Mouse (Mus musculus) embryonic stem cell, embryonic (primary cell): Measurements from ENCODE around the gene Arhgap30.

Experiments used
- CTCF ChIA-PET, 4 experiments: fragments of 300-600 bp in 2 of 4; fragments of 350-600 bp in 2 of 4; sonication (Branson Sonifier 250); formaldehyde crosslinking; loops; one replicate each; lab custom pipeline; 2022; ENCODE audit warnings: inconsistent platforms in 2 of 4; lab: Charles Lee
- POLR2A ChIA-PET, 4 experiments: fragments of 300-600 bp in 2 of 4; fragments of 350-600 bp in 2 of 4; sonication (Branson Sonifier 250); formaldehyde crosslinking; loops; one replicate each; lab custom pipeline; 2022; ENCODE audit warnings: antibody characterized with exemption in 4 of 4, inconsistent platforms in 1 of 4; lab: Charles Lee

Gene Arhgap30

DNA sequence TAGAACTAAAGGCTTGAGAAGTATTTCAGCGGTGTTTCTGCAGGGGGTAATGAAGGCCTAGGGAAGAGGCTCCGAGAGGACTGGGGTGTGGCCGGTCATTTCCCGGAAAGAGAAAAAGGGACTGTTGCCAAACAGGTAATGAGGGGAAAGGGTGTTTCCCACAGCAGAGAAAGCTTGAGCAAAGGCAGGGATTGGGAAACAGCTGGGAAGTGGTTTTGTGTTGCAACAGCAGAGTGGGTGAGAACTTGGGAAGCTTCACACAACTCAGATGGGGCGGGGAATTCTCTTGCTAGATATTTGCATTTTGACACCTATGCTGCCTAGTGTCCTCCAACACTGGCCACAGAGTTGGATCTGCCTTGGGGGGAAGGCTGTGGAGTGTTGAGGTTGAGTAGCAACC, 64.2 kb downstream of the Arhgap30 start:
- CTCF ChIA-PET: no interaction called here
- POLR2A ChIA-PET: interaction anchor here in 2 of 4 experiments (0.9 to 2.4 kb wide), 4 partner anchors 10 to 49 kb away, joined by 3 to 7 read pairs (median 5); partner anchors contain the start of gene F11r (in 1 of the 2)

DNA sequence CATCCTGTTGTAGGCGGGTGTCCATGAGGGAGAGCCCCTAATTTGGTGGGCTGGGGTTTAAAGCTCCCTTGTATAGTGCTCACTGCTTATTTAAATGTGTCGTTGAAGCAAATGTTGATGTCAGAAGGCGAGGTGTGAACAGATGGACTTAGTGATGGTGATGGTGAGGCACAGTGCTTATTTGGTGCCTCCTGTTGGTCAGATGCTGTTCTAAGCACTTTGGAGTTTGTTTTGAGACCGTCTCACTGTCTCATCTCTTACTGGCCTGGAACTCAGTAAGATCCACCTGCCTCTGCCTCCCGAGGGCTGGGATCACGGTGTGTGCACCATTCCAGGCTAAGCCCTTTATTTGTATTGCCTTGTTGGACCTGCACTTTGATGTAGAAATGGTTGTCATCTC, 66.2 kb downstream of the Arhgap30 start:
- ChIA-PET POLR2A (no interaction called here), CTCF (no interaction called here)

DNA sequence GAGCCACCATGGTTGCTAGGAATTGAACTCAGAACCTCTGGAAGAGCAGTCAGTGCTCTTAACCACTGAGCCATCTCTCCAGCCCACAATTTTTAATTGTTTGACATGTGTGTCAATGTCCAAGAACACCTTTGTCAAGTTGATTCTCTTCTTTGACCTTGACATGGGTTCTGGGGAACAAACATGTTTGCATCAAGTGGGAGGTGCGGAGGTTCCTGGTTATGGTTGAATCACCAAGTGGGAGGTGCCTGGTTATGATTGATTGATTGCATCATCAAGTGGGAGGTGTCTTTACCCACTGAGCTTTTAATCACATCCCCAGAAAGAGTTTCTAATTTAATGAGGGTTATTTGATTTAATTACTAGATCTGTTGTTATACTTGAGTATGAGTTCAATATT, 68.8 kb downstream of the Arhgap30 start:
- ChIA-PET POLR2A (interaction anchor here in 1 of 4 experiments (2.1 kb wide), 1 partner anchor 45 kb away, joined by 5 read pairs; no protein-coding TSS in a partner anchor), CTCF (no interaction called here)

DNA sequence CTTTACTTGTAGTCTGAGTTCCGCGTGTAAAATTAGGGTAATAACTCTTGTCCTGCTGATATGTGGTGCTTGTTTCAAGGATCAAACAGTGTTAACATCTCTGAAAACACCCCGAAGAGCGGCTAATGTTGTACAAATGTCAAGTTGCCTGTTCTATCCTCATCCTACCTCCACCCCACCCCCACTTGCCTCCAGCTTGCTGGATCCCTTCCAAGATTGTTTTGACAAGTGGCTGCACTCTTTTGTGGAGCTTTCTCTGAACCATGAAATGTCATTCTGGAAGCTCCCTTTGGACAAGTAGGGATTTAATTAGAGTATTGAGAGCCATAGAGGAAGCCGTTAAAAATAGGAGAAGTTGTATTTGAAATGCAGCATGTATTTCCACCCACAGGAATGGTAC, 71.0 kb downstream of the Arhgap30 start:
- POLR2A ChIA-PET: interaction anchor here in 3 of 4 experiments (1.0 to 3.0 kb wide), 20 partner anchors 9 to 190 kb away, joined by 3 to 13 read pairs (median 4); partner anchors contain the start of genes Usf1 (in 2 of the 3), B4galt3 (in 1 of the 3) and F11r (in 1 of the 3)
- CTCF ChIA-PET: interaction anchor here in 3 of 4 experiments (0.6 to 2.2 kb wide), 8 partner anchors 10 to 151 kb away, joined by 3 to 13 read pairs (median 4); partner anchors contain the start of gene F11r (in 1 of the 3)
